Mouse (Mus musculus) CH12.LX (cell line): ENCODE data around the gene Phb2. TPM values are rescaled to one million over a fixed set of nuclear protein-coding genes. Genes with fewer than 3 reads are reported as not detected.

Experiments
- DNase-seq: peaks from one replicate; pipeline ENCODE4 v3.0.0-alpha.2; 2013; ENCODE audit errors: extremely low read depth
- H3K27ac ChIP-seq: 2 replicates; pipeline ENCODE4 v1.5.1; 2012; ENCODE audit warnings: low read depth, mild to moderate bottlenecking, control low read depth, moderate library complexity; ENCODE audit not compliant: insufficient read depth
- H3K27me3 ChIP-seq: replicated peaks from 2 replicates; pipeline ENCODE3; 2012; ENCODE audit warnings: inconsistent platforms
- H3K36me3 ChIP-seq, 2 experiments: replicated peaks in 1 of 2; 2 replicates each; pipeline versions ENCODE3 to v1.6.1; 2012; ENCODE audit warnings: inconsistent platforms in 1 of 2, low read length in 1 of 2, mild to moderate bottlenecking in 1 of 2, mixed read lengths in 1 of 2, moderate library complexity in 1 of 2; ENCODE audit not compliant: control insufficient read depth in 1 of 2, insufficient read depth in 1 of 2
- H3K4me1 ChIP-seq, 2 experiments: 2 replicates each; pipeline ENCODE4 v1.6.1; 2012; ENCODE audit warnings: inconsistent platforms in 1 of 2, moderate library complexity in 1 of 2; ENCODE audit not compliant: insufficient read depth in 2 of 2, control insufficient read depth in 1 of 2
- H3K4me2 ChIP-seq: 2 replicates; pipeline ENCODE4 v1.6.1; 2012; ENCODE audit warnings: low read depth, mild to moderate bottlenecking, control low read depth; ENCODE audit not compliant: poor library complexity, insufficient read depth, severe bottlenecking
- H3K4me3 ChIP-seq, 3 experiments: fragments of 150-350 bp in 1 of 3; sonication (generic) in 1 of 3; replicated peaks in 1 of 3; 2 replicates each; pipeline versions ENCODE3 to v1.5.1; 2011 to 2012; ENCODE audit warnings: low read depth in 2 of 3, low read length in 2 of 3, mild to moderate bottlenecking in 2 of 3, moderate library complexity in 2 of 3, control low read depth in 1 of 3, improper control_type of control experiment in 1 of 3, inconsistent platforms in 1 of 3, mixed read lengths in 1 of 3; ENCODE audit not compliant: poor library complexity in 1 of 3
- H3K79me2 ChIP-seq: replicated peaks from 2 replicates; pipeline ENCODE4 v1.6.1; 2012; ENCODE audit warnings: mild to moderate bottlenecking, moderate library complexity; ENCODE audit not compliant: control insufficient read depth, poor library complexity, insufficient read depth, severe bottlenecking; ENCODE audit errors: extremely low read depth
- H3K9ac ChIP-seq: 2 replicates; pipeline ENCODE4 v1.6.1; 2012; ENCODE audit warnings: low read depth, mild to moderate bottlenecking, control low read depth, moderate library complexity; ENCODE audit not compliant: insufficient read depth
- H3K9me3 ChIP-seq: replicated peaks from 2 replicates; pipeline ENCODE3; 2012; ENCODE audit warnings: low read length, inconsistent platforms, mixed read lengths
- BHLHE40 ChIP-seq: IDR thresholded peaks from 2 replicates; pipeline ENCODE4 v1.6.1; 2011; ENCODE audit warnings: mild to moderate bottlenecking, low read depth, low read length, improper control_type of control experiment
- CHD1 ChIP-seq: IDR thresholded peaks from 2 replicates; pipeline ENCODE4 v1.6.1; 2012; ENCODE audit warnings: low read depth, low read length, improper control_type of control experiment, inconsistent platforms
- CHD2 ChIP-seq: IDR thresholded peaks from 2 replicates; pipeline ENCODE4 v1.6.1; 2011; ENCODE audit warnings: low read length, improper control_type of control experiment
- CTCF ChIP-seq, 2 experiments: IDR thresholded peaks in 1 of 2; conservative IDR thresholded peaks in 1 of 2; 2 replicates each; pipeline ENCODE4 v1.5.1; 2011 to 2012; ENCODE audit warnings: low read depth in 2 of 2, low read length in 2 of 2, improper control_type of control experiment in 1 of 2, inconsistent platforms in 1 of 2, mild to moderate bottlenecking in 1 of 2, moderate library complexity in 1 of 2
- E2F4 ChIP-seq: IDR thresholded peaks from 2 replicates; pipeline ENCODE4 v1.6.1; 2011; ENCODE audit warnings: low read depth, low read length, improper control_type of control experiment; ENCODE audit not compliant: insufficient replicate concordance
- ELF1 ChIP-seq: IDR thresholded peaks from 2 replicates; pipeline ENCODE4 v1.6.1; 2014; ENCODE audit warnings: low read depth, mild to moderate bottlenecking, inconsistent platforms, low read length, improper control_type of control experiment
- EP300 ChIP-seq: IDR thresholded peaks from 2 replicates; pipeline ENCODE4 v1.6.1; 2011; ENCODE audit warnings: low read length, improper control_type of control experiment
- GABPA ChIP-seq: IDR thresholded peaks from 2 replicates; pipeline ENCODE4 v1.6.1; 2012; ENCODE audit warnings: low read depth, low read length, improper control_type of control experiment, inconsistent platforms; ENCODE audit not compliant: insufficient replicate concordance
- HCFC1 ChIP-seq: IDR thresholded peaks from 2 replicates; pipeline ENCODE4 v1.6.1; 2012; ENCODE audit warnings: low read depth, mild to moderate bottlenecking, inconsistent platforms, low read length, improper control_type of control experiment
- IRF4 ChIP-seq: IDR thresholded peaks from 2 replicates; pipeline ENCODE4 v1.6.1; 2014; ENCODE audit warnings: low read depth, mild to moderate bottlenecking, inconsistent platforms, low read length, improper control_type of control experiment
- JUN ChIP-seq: IDR thresholded peaks from 2 replicates; pipeline ENCODE4 v1.6.1; 2011; ENCODE audit warnings: low read depth, mild to moderate bottlenecking, low read length, improper control_type of control experiment, moderate library complexity; ENCODE audit not compliant: insufficient read depth
- JUND ChIP-seq: conservative IDR thresholded peaks from 2 replicates; pipeline ENCODE4 v1.6.1; 2011; ENCODE audit warnings: low read depth, low read length, improper control_type of control experiment
- KAT2A ChIP-seq: IDR thresholded peaks from 2 replicates; pipeline ENCODE4 v1.6.1; 2012; ENCODE audit warnings: low read length, improper control_type of control experiment, inconsistent platforms; ENCODE audit not compliant: insufficient replicate concordance
- MAFK ChIP-seq: IDR thresholded peaks from 2 replicates; pipeline ENCODE4 v1.6.1; 2011; ENCODE audit warnings: low read length, improper control_type of control experiment; ENCODE audit not compliant: insufficient replicate concordance
- MAZ ChIP-seq: IDR thresholded peaks from 2 replicates; pipeline ENCODE4 v1.6.1; 2012; ENCODE audit warnings: low read depth, mild to moderate bottlenecking, inconsistent platforms, low read length, improper control_type of control experiment, moderate library complexity
- MEF2A ChIP-seq: IDR thresholded peaks from 2 replicates; pipeline ENCODE4 v1.6.1; 2014; ENCODE audit warnings: low read depth, mild to moderate bottlenecking, inconsistent platforms, low read length, improper control_type of control experiment, borderline replicate concordance
- MXI1 ChIP-seq: IDR thresholded peaks from 2 replicates; pipeline ENCODE4 v1.6.1; 2011; ENCODE audit warnings: mild to moderate bottlenecking, low read depth, low read length, improper control_type of control experiment
- MYC ChIP-seq: IDR thresholded peaks from 2 replicates; pipeline ENCODE4 v1.6.1; 2011; ENCODE audit warnings: low read depth, mild to moderate bottlenecking, improper control_type of control experiment, low read length
- NRF1 ChIP-seq: IDR thresholded peaks from 2 replicates; pipeline ENCODE4 v1.6.1; 2014; ENCODE audit warnings: low read depth, mild to moderate bottlenecking, inconsistent platforms, low read length, improper control_type of control experiment, moderate library complexity
- PAX5 ChIP-seq: IDR thresholded peaks from 2 replicates; pipeline ENCODE4 v1.6.1; 2012; ENCODE audit warnings: low read length, inconsistent platforms, mixed read lengths
- RCOR1 ChIP-seq: conservative IDR thresholded peaks from 2 replicates; pipeline ENCODE4 v1.6.1; 2012; ENCODE audit warnings: low read depth, mild to moderate bottlenecking, inconsistent platforms, low read length, improper control_type of control experiment
- SIN3A ChIP-seq: IDR thresholded peaks from 2 replicates; pipeline ENCODE4 v1.6.1; 2012; ENCODE audit warnings: low read length, improper control_type of control experiment, inconsistent platforms
- SMC3 ChIP-seq: IDR thresholded peaks from 2 replicates; pipeline ENCODE4 v1.6.1; 2011; ENCODE audit warnings: low read depth, low read length, improper control_type of control experiment
- TCF12 ChIP-seq: IDR thresholded peaks from 2 replicates; pipeline ENCODE4 v1.6.1; 2014; ENCODE audit warnings: low read depth, mild to moderate bottlenecking, inconsistent platforms, low read length, improper control_type of control experiment
- USF1 ChIP-seq: IDR thresholded peaks from 2 replicates; pipeline ENCODE4 v1.6.1; 2014; ENCODE audit warnings: low read depth, mild to moderate bottlenecking, inconsistent platforms, low read length, improper control_type of control experiment
- USF2 ChIP-seq: conservative IDR thresholded peaks from 2 replicates; pipeline ENCODE4 v1.6.1; 2011; ENCODE audit warnings: low read depth, low read length, improper control_type of control experiment
- ZKSCAN1 ChIP-seq: IDR thresholded peaks from 2 replicates; pipeline ENCODE4 v1.6.1; 2012; ENCODE audit warnings: low read depth, inconsistent platforms, low read length, improper control_type of control experiment, borderline replicate concordance
- ZMIZ1 ChIP-seq: IDR thresholded peaks from 2 replicates; pipeline ENCODE4 v1.6.1; 2012; ENCODE audit warnings: low read depth, mild to moderate bottlenecking, inconsistent platforms, low read length, improper control_type of control experiment
- ZNF384 ChIP-seq: IDR thresholded peaks from 2 replicates; pipeline ENCODE4 v1.6.1; 2012; ENCODE audit warnings: low read depth, low read length, improper control_type of control experiment, inconsistent platforms
- dilution Hi-C: fragments of 300-500 bp; cut with MboI; formaldehyde crosslinking; loops from 2 replicates; pipeline ENCODE4 v1.14.3; 2020; ENCODE audit warnings: low sequenced_read_pairs; ENCODE audit not compliant: extremely low pct_unique_long_range_greater_than_20kb, extremely low pct_ligation_motif_present
- in situ Hi-C: fragments of 300-500 bp; cut with MboI; formaldehyde crosslinking; loops from 3 replicates; pipeline ENCODE4 v1.14.3; 2019; ENCODE audit warnings: low sequenced_read_pairs, low pct_ligation_motif_present, low pct_unique_long_range_greater_than_20kb, mixed read lengths
- polyA plus RNA-seq: library from polyadenylated mRNA; unstranded; fragments of >175 nt; gene quantifications from 2 replicates; pipeline ENCODE4 v1.2.1, GENCODE M21; 2012; ENCODE audit warnings: low read depth; ENCODE audit not compliant: insufficient read length
- total RNA-seq, 2 experiments: library from RNA; depleted of rRNA; stranded (reverse); fragments of 300-350 nt in 1 of 2; fragments of >200 nt in 1 of 2; gene quantifications; 2 replicates each; pipeline ENCODE4 v1.2.3; 2012 to 2014

Phb2 gene
- total and polyA plus RNA-seq, 3 experiments, result 380 to 694 (median 440) TPM

- H3K9ac ChIP-seq, result no peak overlapping the region
- H3K79me2 ChIP-seq, result peaks cover 5% of the 10 kb centered on the region
- peaks cover 36 to 80% of the 10 kb centered on the region in 2 experiments for H3K4me1 ChIP-seq
- H3K4me2 ChIP-seq, result no peak overlapping the region
- no peaks in the 10 kb centered on the region for H3K9me3 ChIP-seq
- dilution Hi-C loops, result no loop called here
- H3K36me3 ChIP-seq, result peaks cover 45 to 88% of the 10 kb centered on the region in 2 experiments
- no peak for DNase-seq
- no peak overlapping the region for H3K4me3 ChIP-seq
- H3K27ac ChIP-seq, result no peak overlapping the region
- TF ChIP-seq MAFK (no peak), CHD2 (no peak), MEF2A (no peak), MAZ (no peak), CHD1 (no peak), HCFC1 (no peak), ZMIZ1 (no peak), JUN (no peak), SIN3A (no peak), E2F4 (no peak), MXI1 (no peak), CTCF (conservative IDR thresholded peaks at IDR 0.05 in 1 of 2, IDR thresholded peaks at IDR 0.05 in 1 of 2; ENCODE audit: low read depth in 2 of 2, low read length in 2 of 2) (no peak), RCOR1 (no peak)
- in situ Hi-C loops, result no loop called here
- no peaks in the 10 kb centered on the region for H3K27me3 ChIP-seq
Measured at GRCm38 (mm10) chr6:124719354-124719978, 7.3 kb downstream of the Phb2 start.

- Histone ChIP-seq H3K4me1 (peaks cover 48 to 84% of the 10 kb centered on the region in 2 experiments), H3K9me3 (no peaks in the 10 kb centered on the region), H3K36me3 (peaks cover 45 to 88% of the 10 kb centered on the region in 2 experiments), H3K4me2 (peak overlapping the region; percentile 22; the same call in 1 of the 2 replicates), H3K79me2 (no peaks in the 10 kb centered on the region), H3K9ac (peak overlapping the region; percentile 21), H3K27me3 (no peaks in the 10 kb centered on the region), H3K27ac (peak overlapping the region; percentile 88), H3K4me3 (peak overlapping the region in 1 of 3 experiments; percentile 31)
- in situ Hi-C loops, result no loop called here
- dilution Hi-C loops, result no loop called here
- peak; percentile 92 for DNase-seq
- 0 out of 2 replicates have a peak, but pooled peaks have one; percentile 10 for TF ChIP-seq MAFK
- TF ChIP-seq NRF1, result no peak
- peak; percentile 18; the same call in 1 of the 2 replicates for TF ChIP-seq ZNF384
- TF ChIP-seq KAT2A, result no peak
- TF ChIP-seq CHD1, result no peak
- TF ChIP-seq USF2, result no peak
- TF ChIP-seq RCOR1, result peak; percentile 79
- TF ChIP-seq JUND, result no peak
- no peak for TF ChIP-seq GABPA
- TF ChIP-seq EP300, result peak; percentile 87
- TF ChIP-seq MEF2A, result peak; percentile 73; the same call in 1 of the 2 replicates
- no peak for TF ChIP-seq CTCF (conservative IDR thresholded peaks at IDR 0.05 in 1 of 2, IDR thresholded peaks at IDR 0.05 in 1 of 2; ENCODE audit: low read depth in 2 of 2, low read length in 2 of 2)
- peak; percentile 96 for TF ChIP-seq TCF12
- TF ChIP-seq MXI1, result peak; percentile 86
- TF ChIP-seq BHLHE40, result peak; percentile 98
- no peak for TF ChIP-seq ZMIZ1
- TF ChIP-seq USF1, result no peak
- TF ChIP-seq JUN, result no peak
- TF ChIP-seq CHD2, result peak; percentile 86
- TF ChIP-seq SIN3A, result peak; percentile 66
- peak; percentile 86 for TF ChIP-seq IRF4
- TF ChIP-seq ZKSCAN1, result no peak
- TF ChIP-seq MAZ, result peak; percentile 87; the same call in 1 of the 2 replicates
- peak; percentile 28; the same call in 1 of the 2 replicates for TF ChIP-seq SMC3
- TF ChIP-seq PAX5, result no peak
- TF ChIP-seq MYC, result peak; percentile 91
- peak; percentile 75; the same call in 1 of the 2 replicates for TF ChIP-seq ELF1
Measured at GRCm38 (mm10) chr6:124720904-124721303, 8.8 kb downstream of the Phb2 start.
